Mouse (Mus musculus): Measurements from ENCODE around the gene Uqcr10.

Uqcr10 gene

GRCm38 (mm10) chr11:4675693-4676092 is 28.4 kb downstream of the Uqcr10 start:
- no peak for DNase-seq (ENCODE audit: low spot score in 2 of 2)

GRCm38 (mm10) chr11:4675126-4675562 is 29.0 kb downstream of the Uqcr10 start:
- peak; percentile 63 to 71 for DNase-seq (ENCODE audit: low spot score in 2 of 2)

- DNase-seq (ENCODE audit: low spot score in 2 of 2): peak; percentile 47 to 60
Observed at GRCm38 (mm10) chr11:4674593-4674992, 29.5 kb downstream of the Uqcr10 start.

GRCm38 (mm10) chr11:4671736-4672135 is 32.4 kb downstream of the Uqcr10 start:
- DNase-seq (ENCODE audit: low spot score in 2 of 2): no peak

GRCm38 (mm10) chr11:4662496-4662878 is 41.7 kb downstream of the Uqcr10 start:
- DNase-seq (ENCODE audit: low spot score in 2 of 2): no peak

GRCm38 (mm10) chr11:4661871-4662495 is 42.2 kb downstream of the Uqcr10 start:
- DNase-seq (ENCODE audit: low spot score in 2 of 2): no peak

GRCm38 (mm10) chr11:4661324-4661723 is 42.8 kb downstream of the Uqcr10 start:
- peak in 1 of 2 experiments; percentile 25 for DNase-seq (ENCODE audit: low spot score in 2 of 2)

GRCm38 (mm10) chr11:4660309-4661025 is 43.7 kb downstream of the Uqcr10 start:
- no peak for DNase-seq (ENCODE audit: low spot score in 2 of 2)

GRCm38 (mm10) chr11:4659818-4660217 is 44.3 kb downstream of the Uqcr10 start:
- DNase-seq (ENCODE audit: low spot score in 2 of 2): no peak
